Mouse (Mus musculus) myocyte (in vitro differentiated cells): ENCODE measurements at regions not wholly inside any gene's neighbourhood (a gene's known extent, or its start where the extent isn't known, plus 50 kb on each side); places are given as distances from the start of the nearest gene placed in this dataset.

Source experiments
- H3K27me3 ChIP-seq: one replicate; pipeline ENCODE4 v1.6.1; 2011; ENCODE audit not compliant: control insufficient read depth, insufficient read depth, insufficient read length
- H3K36me3 ChIP-seq: one replicate; pipeline ENCODE4 v1.6.1; 2011; ENCODE audit not compliant: control insufficient read depth, insufficient read depth
- H3K4me2 ChIP-seq: one replicate; pipeline ENCODE4 v1.6.1; 2011; ENCODE audit warnings: low read depth, control low read depth
- H3K4me3 ChIP-seq: one replicate; pipeline ENCODE4 v1.5.1; 2011; ENCODE audit warnings: mild to moderate bottlenecking, control low read depth, moderate library complexity
- H3K79me2 ChIP-seq: one replicate; pipeline ENCODE4 v1.6.1; 2011; ENCODE audit not compliant: control insufficient read depth, insufficient read depth
- H3ac ChIP-seq: one replicate; pipeline ENCODE4 v1.6.1; 2011; ENCODE audit not compliant: control insufficient read depth, insufficient read length
- CEBPB ChIP-seq: IDR thresholded peaks from 2 replicates; pipeline ENCODE4 v1.6.1; 2011; ENCODE audit warnings: mild to moderate bottlenecking, moderate library complexity; ENCODE audit not compliant: poor library complexity, insufficient read depth, severe bottlenecking
- E2F4 ChIP-seq: IDR thresholded peaks from one replicate; pipeline ENCODE4 v1.6.1; 2011; ENCODE audit warnings: mild to moderate bottlenecking, control low read depth, moderate library complexity; ENCODE audit not compliant: insufficient read depth
- MAX ChIP-seq: IDR thresholded peaks from one replicate; pipeline ENCODE4 v1.6.1; 2011; ENCODE audit warnings: low read depth, mild to moderate bottlenecking, control low read depth
- MYOD1 ChIP-seq, 3 experiments: IDR thresholded peaks; one replicate each; pipeline ENCODE4 v1.6.1; 2011; ENCODE audit warnings: control low read depth in 2 of 3, low read depth in 2 of 3, mild to moderate bottlenecking in 2 of 3, moderate library complexity in 1 of 3; ENCODE audit not compliant: insufficient read length in 2 of 3, control insufficient read depth in 1 of 3
- MYOG ChIP-seq, 3 experiments: IDR thresholded peaks; one replicate each; pipeline ENCODE4 v1.6.1; 2011; ENCODE audit warnings: control low read depth in 2 of 3, low read depth in 2 of 3, mild to moderate bottlenecking in 2 of 3; ENCODE audit not compliant: insufficient read length in 2 of 3, control insufficient read depth in 1 of 3, insufficient read depth in 1 of 3
- POLR2A ChIP-seq: IDR thresholded peaks from one replicate; pipeline ENCODE4 v1.6.1; 2011; ENCODE audit warnings: low read depth, mild to moderate bottlenecking, control low read depth, moderate library complexity; ENCODE audit not compliant: insufficient read length
- POLR2AphosphoS2 ChIP-seq: IDR thresholded peaks from one replicate; pipeline ENCODE4 v1.6.1; 2011; ENCODE audit warnings: low read depth, control low read depth; ENCODE audit not compliant: insufficient read length
- REST ChIP-seq: IDR thresholded peaks from one replicate; pipeline ENCODE4 v1.6.1; 2011; ENCODE audit warnings: mild to moderate bottlenecking, control low read depth, moderate library complexity; ENCODE audit not compliant: insufficient read depth, insufficient read length
- SRF ChIP-seq: IDR thresholded peaks from one replicate; pipeline ENCODE4 v1.6.1; 2011; ENCODE audit warnings: low read depth; ENCODE audit not compliant: control insufficient read depth, insufficient read length
- TCF12 ChIP-seq: IDR thresholded peaks from one replicate; pipeline ENCODE4 v1.6.1; 2011; ENCODE audit warnings: mild to moderate bottlenecking, control low read depth; ENCODE audit not compliant: poor library complexity, insufficient read depth, severe bottlenecking
- TCF3 ChIP-seq: IDR thresholded peaks from one replicate; pipeline ENCODE4 v1.6.1; 2011; ENCODE audit warnings: low read depth, control low read depth; ENCODE audit not compliant: insufficient read length
- USF1 ChIP-seq: IDR thresholded peaks from one replicate; pipeline ENCODE4 v1.6.1; 2011; ENCODE audit warnings: low read depth, mild to moderate bottlenecking, control low read depth, moderate library complexity

GRCm38 (mm10) chr17:82016391-82016790, 278.2 kb upstream of the Slc8a1 start:
- Histone ChIP-seq H3K4me3 (no peak overlapping the region), H3K79me2 (no peaks in the 10 kb centered on the region), H3ac (no peak overlapping the region), H3K36me3 (no peaks in the 10 kb centered on the region), H3K27me3 (no peaks in the 10 kb centered on the region), H3K4me2 (no peak overlapping the region)
- TF ChIP-seq SRF: no peak
- peak; percentile 21; the same call in 1 of the 2 replicates for TF ChIP-seq CEBPB

GRCm38 (mm10) chr17:81994431-81994830, 256.3 kb upstream of the Slc8a1 start:
- Histone ChIP-seq H3K4me2 (no peak overlapping the region), H3K27me3 (no peaks in the 10 kb centered on the region), H3K79me2 (no peaks in the 10 kb centered on the region), H3K36me3 (no peaks in the 10 kb centered on the region), H3K4me3 (no peak overlapping the region), H3ac (no peak overlapping the region)
- no peak for TF ChIP-seq REST
- no peak for TF ChIP-seq MYOD1 (IDR thresholded peaks at IDR 0.05; ENCODE audit: control insufficient read depth in 1 of 3, insufficient read length in 2 of 3, low read depth in 2 of 3)
- no peak for TF ChIP-seq MAX
- TF ChIP-seq MYOG (IDR thresholded peaks at IDR 0.05; ENCODE audit: control insufficient read depth in 1 of 3, insufficient read depth in 1 of 3, insufficient read length in 2 of 3, low read depth in 2 of 3): no peak
- TF ChIP-seq POLR2AphosphoS2: no peak
- TF ChIP-seq SRF: no peak
- no peak for TF ChIP-seq USF1
- no peak for TF ChIP-seq E2F4
- TF ChIP-seq TCF12: no peak
- TF ChIP-seq TCF3: no peak
- no peak for TF ChIP-seq CEBPB
- TF ChIP-seq POLR2A: no peak
